Mouse (Mus musculus): ENCODE results near the gene Noto. TPM values are rescaled to one million over a fixed set of nuclear protein-coding genes. Genes with fewer than 3 reads are reported as not detected.

The Noto gene
- polyA plus RNA-seq, 1 experiment from 2014 or later, result not detected

DNA sequence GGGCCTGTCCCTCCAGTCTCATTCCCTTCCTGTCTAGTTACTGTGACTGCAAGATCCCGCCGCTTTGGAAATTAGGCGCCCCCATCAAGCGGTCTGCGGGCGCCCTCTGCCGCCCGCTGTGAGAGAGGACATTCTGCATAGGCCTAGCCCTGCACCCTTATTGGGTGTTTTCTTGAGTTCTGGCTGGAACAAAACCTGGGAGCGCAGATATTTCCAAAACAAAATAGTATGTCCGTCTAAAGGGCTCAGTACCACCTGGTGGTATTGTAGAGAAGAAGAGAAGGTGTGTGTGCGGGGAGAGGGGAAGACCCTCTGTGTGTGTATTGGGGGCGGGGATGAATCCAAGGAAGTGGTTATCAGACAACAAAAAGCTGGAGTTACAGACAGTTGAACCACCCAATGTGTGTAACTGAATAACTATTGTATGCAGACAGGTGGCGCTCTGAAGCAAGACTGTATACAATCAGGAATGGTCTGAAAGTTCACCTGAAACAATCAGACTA lies 12.9 kb upstream of the Noto start:
- H3K4me3 ChIP-seq (ENCODE audit: low read depth, low read length), result no peak overlapping the region
- peaks cover 6% of the 10 kb centered on the region; the same call in 1 of the 2 replicates for H3K4me1 ChIP-seq (ENCODE audit: control insufficient read depth, insufficient read depth, low read length)
- no peak overlapping the region for H3K27ac ChIP-seq (ENCODE audit: low read length)
- 10% methylated on average over 13 of the region's 13 CpGs for WGBS
- no peak overlapping the region for H3K9ac ChIP-seq (ENCODE audit: low read depth, low read length)
- peaks cover 18% of the 10 kb centered on the region for H3K27me3 ChIP-seq (ENCODE audit: control insufficient read depth, insufficient read depth, low read depth, low read length)
- H3K9me3 ChIP-seq (replicated peaks; ENCODE audit: control insufficient read depth, low read length, poor library complexity, severe bottlenecking), result no peaks in the 10 kb centered on the region
- peak; percentile 82 for ATAC-seq
- no peaks in the 10 kb centered on the region for H3K36me3 ChIP-seq (ENCODE audit: control insufficient read depth, insufficient read depth, low read length)
- H3K4me2 ChIP-seq (ENCODE audit: low read length), result 0 out of 2 replicates have a peak overlapping the region, but pooled peaks have one; percentile 5

DNA sequence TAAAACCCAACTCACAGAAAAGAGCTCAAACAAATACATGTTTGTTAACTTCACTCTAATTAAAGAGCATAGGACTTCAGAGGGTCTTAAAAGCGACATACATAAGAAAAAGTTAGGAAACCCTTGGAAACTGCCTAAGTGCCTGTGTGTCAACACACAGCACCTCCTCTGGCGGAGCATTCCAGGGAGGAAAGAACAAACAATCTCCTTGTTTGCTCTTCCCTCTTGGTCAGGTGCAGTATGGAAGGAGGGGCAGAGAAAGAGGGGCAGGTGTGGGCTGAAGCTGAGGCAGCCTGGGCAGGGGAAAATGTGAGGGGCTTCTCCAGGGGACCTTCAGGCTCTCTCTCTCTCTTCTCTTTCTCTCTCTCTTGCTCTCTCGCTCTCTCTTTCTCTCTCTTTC lies 7.9 kb upstream of the Noto start:
- no peaks in the 10 kb centered on the region for H3K4me1 ChIP-seq (ENCODE audit: control insufficient read depth, insufficient read depth, low read length)
- H3K9me3 ChIP-seq (replicated peaks; ENCODE audit: control insufficient read depth, low read length, poor library complexity, severe bottlenecking), result no peaks in the 10 kb centered on the region
- H3K9ac ChIP-seq (ENCODE audit: low read depth, low read length), result no peak overlapping the region
- ATAC-seq, result no peak
- no peak overlapping the region for H3K27ac ChIP-seq (ENCODE audit: low read length)
- no peaks in the 10 kb centered on the region for H3K27me3 ChIP-seq (ENCODE audit: control insufficient read depth, insufficient read depth, low read depth, low read length)
- no peak overlapping the region for H3K4me3 ChIP-seq (ENCODE audit: low read depth, low read length)
- no peak overlapping the region for H3K4me2 ChIP-seq (ENCODE audit: low read length)
- H3K36me3 ChIP-seq (ENCODE audit: control insufficient read depth, insufficient read depth, low read length), result no peaks in the 10 kb centered on the region
- WGBS, result 65% methylated on average over 3 of the region's 3 CpGs

DNA sequence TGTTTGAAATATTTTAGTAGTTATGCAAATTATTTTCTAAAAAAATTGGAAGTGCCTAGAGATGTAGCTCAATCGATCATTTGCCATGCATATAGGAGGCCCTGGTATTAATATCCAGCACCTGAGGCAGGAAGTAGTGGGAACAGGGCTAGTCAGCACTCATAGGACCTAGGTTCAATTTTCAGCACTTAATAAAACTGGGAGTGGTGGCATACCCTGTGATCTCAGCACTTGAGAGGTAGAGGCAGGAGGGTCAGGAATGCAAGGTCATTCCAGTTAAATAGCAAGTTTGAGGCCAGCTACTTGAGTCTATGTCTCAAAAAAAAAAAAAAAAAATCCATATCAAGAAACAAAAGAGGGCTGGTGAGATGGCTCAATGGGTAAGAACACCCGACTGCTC lies 4.5 kb upstream of the Noto start:
- no peaks in the 10 kb centered on the region for H3K9me3 ChIP-seq (replicated peaks; ENCODE audit: control insufficient read depth, low read length, poor library complexity, severe bottlenecking)
- no peak for ATAC-seq
- H3K4me1 ChIP-seq (ENCODE audit: control insufficient read depth, insufficient read depth, low read length), result no peaks in the 10 kb centered on the region
- H3K27me3 ChIP-seq (ENCODE audit: control insufficient read depth, insufficient read depth, low read depth, low read length), result 0 out of 2 replicates have a peak, but pooled peaks cover 2% of the 10 kb centered on the region
- no peak overlapping the region for H3K4me2 ChIP-seq (ENCODE audit: low read length)
- 88% methylated on average over 2 of the region's 2 CpGs for WGBS
- no peak overlapping the region for H3K27ac ChIP-seq (ENCODE audit: low read length)
- no peaks in the 10 kb centered on the region for H3K36me3 ChIP-seq (ENCODE audit: control insufficient read depth, insufficient read depth, low read length)
- H3K4me3 ChIP-seq (ENCODE audit: low read depth, low read length), result no peak overlapping the region
- H3K9ac ChIP-seq (ENCODE audit: low read depth, low read length), result no peak overlapping the region

DNA sequence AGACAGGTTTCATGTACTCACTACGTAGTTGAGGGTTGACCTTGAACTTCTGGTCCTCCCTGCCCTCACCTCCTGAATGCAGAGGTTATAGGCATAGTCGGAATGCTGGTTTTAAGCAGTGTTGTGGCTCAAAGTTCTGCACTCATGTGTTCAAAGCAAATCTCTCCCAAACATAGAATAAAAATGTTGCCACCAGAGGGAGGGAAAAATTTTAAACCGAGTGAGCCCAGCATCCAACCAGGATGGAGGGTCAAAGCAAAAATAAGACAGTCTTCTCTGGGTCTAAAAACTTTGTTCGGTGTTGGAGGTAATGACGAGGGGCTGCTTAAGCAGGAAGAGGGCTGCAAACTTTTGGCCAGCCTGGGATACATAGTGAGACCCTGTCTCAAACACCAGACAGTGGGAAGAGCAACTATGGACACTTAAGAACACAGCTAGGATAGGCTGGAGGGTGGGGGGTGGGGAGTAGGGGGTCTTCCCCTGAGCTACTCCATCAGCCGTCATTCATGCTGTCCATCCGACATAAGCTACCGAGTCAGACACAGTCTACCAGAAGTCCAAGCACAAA lies 7.7 kb downstream of the Noto start:
- WGBS, result 50% methylated on average over 8 of the region's 8 CpGs
- H3K9me3 ChIP-seq (replicated peaks; ENCODE audit: control insufficient read depth, low read length, poor library complexity, severe bottlenecking), result no peaks in the 10 kb centered on the region
- H3K9ac ChIP-seq (ENCODE audit: low read depth, low read length), result peak overlapping the region; percentile 85
- H3K36me3 ChIP-seq (ENCODE audit: control insufficient read depth, insufficient read depth, low read length), result no peaks in the 10 kb centered on the region
- H3K27ac ChIP-seq (ENCODE audit: low read length), result no peak overlapping the region
- H3K4me1 ChIP-seq (ENCODE audit: control insufficient read depth, insufficient read depth, low read length), result peaks cover 10% of the 10 kb centered on the region
- H3K4me2 ChIP-seq (ENCODE audit: low read length), result peak overlapping the region; percentile 90
- no peaks in the 10 kb centered on the region for H3K27me3 ChIP-seq (ENCODE audit: control insufficient read depth, insufficient read depth, low read depth, low read length)
- H3K4me3 ChIP-seq (ENCODE audit: low read depth, low read length), result peak overlapping the region; percentile 86
- peak; percentile 75 for ATAC-seq

DNA sequence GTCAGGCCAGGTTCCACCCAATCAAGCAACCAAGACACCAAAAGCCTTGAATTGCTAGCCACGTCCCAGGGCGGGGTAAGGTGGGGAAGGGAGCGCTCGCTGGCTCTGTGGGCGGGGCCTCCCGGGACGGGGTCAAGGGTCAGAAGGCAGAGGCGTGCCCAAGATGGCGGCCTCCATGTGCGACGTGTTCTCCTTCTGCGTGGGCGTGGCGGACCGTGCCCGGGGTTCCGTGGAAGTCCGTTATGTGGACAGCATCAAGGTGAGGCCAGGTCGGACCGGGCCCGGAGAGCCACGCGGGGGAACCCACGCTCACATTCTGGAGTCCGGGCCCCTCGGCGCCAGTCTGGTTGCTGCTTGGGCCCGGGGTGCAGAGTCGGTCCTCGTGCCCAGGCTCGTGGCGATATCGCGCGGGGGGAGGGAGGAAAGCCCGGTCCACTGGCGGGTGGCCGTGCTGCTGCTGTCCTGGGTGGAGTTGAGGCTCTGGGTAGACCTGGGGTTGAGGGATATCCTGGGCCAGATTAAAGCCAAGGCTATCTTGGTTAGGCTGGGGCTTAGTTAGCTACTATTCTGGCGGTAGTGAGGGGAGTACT lies 8.3 kb downstream of the Noto start, which contains the start of gene Smyd5:
Gene Smyd5, plus strand, starts transcription at position 148 of the 590 bp plus-strand sequence.
- Histone ChIP-seq H3K4me2 (ENCODE audit: low read length) (peak within 1 kb of the TSS; percentile 90), H3K9me3 (replicated peaks; ENCODE audit: control insufficient read depth, low read length, poor library complexity, severe bottlenecking) (no peaks in the 10 kb centered on the region), H3K36me3 (ENCODE audit: control insufficient read depth, insufficient read depth, low read length) (no peaks in the 10 kb centered on the region), H3K27ac (ENCODE audit: low read length) (no peak within 1 kb of the TSS), H3K4me3 (ENCODE audit: low read depth, low read length) (peak within 1 kb of the TSS; percentile 86), H3K9ac (ENCODE audit: low read depth, low read length) (peak within 1 kb of the TSS; percentile 85), H3K4me1 (ENCODE audit: control insufficient read depth, insufficient read depth, low read length) (peaks cover 10% of the 10 kb centered on the region), H3K27me3 (ENCODE audit: control insufficient read depth, insufficient read depth, low read depth, low read length) (no peaks in the 10 kb centered on the region)
- ATAC-seq, result peak; percentile 75
- 1% methylated on average over 37 of the region's 39 CpGs for WGBS

DNA sequence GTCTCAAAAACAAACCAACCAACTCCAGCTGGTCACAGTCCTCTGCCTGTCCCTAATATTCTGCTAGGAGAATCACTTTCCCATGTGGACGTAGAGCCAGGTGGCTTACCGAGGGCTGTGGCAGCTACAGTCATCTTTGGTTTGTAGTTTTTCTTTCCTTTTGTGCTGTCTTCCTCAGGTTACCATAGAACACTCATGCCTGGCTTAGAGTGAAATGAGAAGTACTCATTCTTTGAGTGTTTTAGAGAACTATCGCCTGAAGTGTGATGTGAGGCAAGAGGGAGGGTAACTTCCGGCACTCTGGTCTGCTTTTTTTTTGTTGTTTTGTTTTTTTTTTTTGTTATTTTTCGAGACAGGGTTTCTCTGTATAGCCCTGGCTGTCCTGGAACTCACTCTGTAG lies 10.2 kb downstream of the Noto start:
- no peaks in the 10 kb centered on the region for H3K27me3 ChIP-seq (ENCODE audit: control insufficient read depth, insufficient read depth, low read depth, low read length)
- no peak for ATAC-seq
- peaks cover 3% of the 10 kb centered on the region; the same call in 1 of the 2 replicates for H3K36me3 ChIP-seq (ENCODE audit: control insufficient read depth, insufficient read depth, low read length)
- no peak overlapping the region for H3K27ac ChIP-seq (ENCODE audit: low read length)
- no peak overlapping the region for H3K9ac ChIP-seq (ENCODE audit: low read depth, low read length)
- H3K4me2 ChIP-seq (ENCODE audit: low read length), result no peak overlapping the region
- WGBS, result 84% methylated on average over 5 of the region's 5 CpGs
- peaks cover 10% of the 10 kb centered on the region for H3K4me1 ChIP-seq (ENCODE audit: control insufficient read depth, insufficient read depth, low read length)
- no peaks in the 10 kb centered on the region for H3K9me3 ChIP-seq (replicated peaks; ENCODE audit: control insufficient read depth, low read length, poor library complexity, severe bottlenecking)
- H3K4me3 ChIP-seq (ENCODE audit: low read depth, low read length), result no peak overlapping the region

DNA sequence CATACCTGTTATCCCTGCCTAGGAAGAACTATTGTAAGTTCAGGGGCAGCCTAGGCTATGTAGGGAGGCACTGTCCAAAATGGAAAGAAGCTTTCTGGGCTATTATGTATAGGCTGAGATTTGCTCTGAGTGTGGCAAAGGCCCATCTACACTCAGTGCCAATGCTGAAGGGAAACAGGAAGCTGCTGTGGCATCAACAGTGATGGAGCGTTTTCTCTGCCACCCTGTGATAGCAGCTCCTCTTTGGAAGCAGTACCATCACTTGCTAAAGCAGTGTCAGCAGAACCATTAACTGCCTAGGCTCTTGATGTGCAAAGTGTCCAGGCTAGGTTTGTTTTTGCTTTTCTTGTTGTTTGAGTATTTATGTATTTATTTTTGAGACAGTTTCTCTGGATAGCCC lies 12.5 kb downstream of the Noto start:
- Histone ChIP-seq H3K9me3 (replicated peaks; ENCODE audit: control insufficient read depth, low read length, poor library complexity, severe bottlenecking) (no peaks in the 10 kb centered on the region), H3K27ac (ENCODE audit: low read length) (no peak overlapping the region), H3K36me3 (ENCODE audit: control insufficient read depth, insufficient read depth, low read length) (peaks cover 3% of the 10 kb centered on the region; the same call in 1 of the 2 replicates), H3K27me3 (ENCODE audit: control insufficient read depth, insufficient read depth, low read depth, low read length) (no peaks in the 10 kb centered on the region), H3K9ac (ENCODE audit: low read depth, low read length) (no peak overlapping the region), H3K4me2 (ENCODE audit: low read length) (no peak overlapping the region), H3K4me3 (ENCODE audit: low read depth, low read length) (no peak overlapping the region), H3K4me1 (ENCODE audit: control insufficient read depth, insufficient read depth, low read length) (peaks cover 10% of the 10 kb centered on the region)
- no peak for ATAC-seq
- WGBS, result 95% methylated on average over 1 of the region's 1 CpGs

DNA sequence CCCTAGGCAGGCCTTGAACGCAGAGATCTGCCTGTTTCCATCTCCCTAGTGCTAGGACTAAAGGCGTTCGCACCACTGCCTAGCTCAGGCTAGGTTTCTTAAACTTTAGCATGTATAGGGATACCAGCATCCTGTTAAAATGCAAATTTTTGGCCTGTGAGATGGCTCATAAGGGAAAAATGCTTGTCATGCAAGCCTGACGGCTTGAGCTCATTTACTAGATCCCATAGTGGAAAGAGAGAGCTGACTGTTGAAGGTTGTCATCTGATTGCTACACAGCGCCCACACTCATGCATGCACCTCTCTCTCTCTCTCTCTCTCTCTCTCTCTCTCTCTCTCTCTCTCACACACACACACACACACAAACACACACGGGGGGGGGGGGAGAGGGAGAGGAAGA lies 12.9 kb downstream of the Noto start:
- Histone ChIP-seq H3K9ac (ENCODE audit: low read depth, low read length) (no peak overlapping the region), H3K4me2 (ENCODE audit: low read length) (no peak overlapping the region), H3K9me3 (replicated peaks; ENCODE audit: control insufficient read depth, low read length, poor library complexity, severe bottlenecking) (no peaks in the 10 kb centered on the region), H3K36me3 (ENCODE audit: control insufficient read depth, insufficient read depth, low read length) (peaks cover 3% of the 10 kb centered on the region; the same call in 1 of the 2 replicates), H3K4me3 (ENCODE audit: low read depth, low read length) (no peak overlapping the region), H3K27ac (ENCODE audit: low read length) (no peak overlapping the region), H3K27me3 (ENCODE audit: control insufficient read depth, insufficient read depth, low read depth, low read length) (no peaks in the 10 kb centered on the region), H3K4me1 (ENCODE audit: control insufficient read depth, insufficient read depth, low read length) (peaks cover 10% of the 10 kb centered on the region)
- no peak for ATAC-seq
- 91% methylated on average over 5 of the region's 6 CpGs for WGBS

DNA sequence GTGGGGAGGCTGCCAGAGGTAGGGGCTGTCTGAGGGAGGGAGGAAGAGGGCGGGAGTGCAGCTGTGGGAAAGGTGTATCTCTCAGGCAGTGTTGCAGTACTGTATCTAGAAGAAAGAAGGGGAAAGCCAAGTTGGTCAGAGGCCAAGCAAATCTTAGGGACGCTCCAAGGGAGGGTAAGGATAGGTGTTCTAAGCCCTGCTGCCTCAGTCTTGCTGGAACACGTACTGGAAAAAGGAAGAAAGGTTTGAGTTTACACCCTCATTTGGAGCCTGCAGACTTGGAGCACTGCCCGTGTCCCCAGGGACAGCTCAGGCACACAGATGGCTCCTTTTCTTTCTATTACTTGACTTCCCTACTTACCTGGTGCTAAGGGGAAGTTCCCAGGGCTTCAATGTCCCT lies 17.5 kb downstream of the Noto start:
- no peak for ATAC-seq
- H3K4me3 ChIP-seq (ENCODE audit: low read depth, low read length), result no peak overlapping the region
- no peaks in the 10 kb centered on the region for H3K9me3 ChIP-seq (replicated peaks; ENCODE audit: control insufficient read depth, low read length, poor library complexity, severe bottlenecking)
- no peak overlapping the region for H3K9ac ChIP-seq (ENCODE audit: low read depth, low read length)
- H3K4me2 ChIP-seq (ENCODE audit: low read length), result no peak overlapping the region
- H3K4me1 ChIP-seq (ENCODE audit: control insufficient read depth, insufficient read depth, low read length), result no peaks in the 10 kb centered on the region
- H3K27ac ChIP-seq (ENCODE audit: low read length), result no peak overlapping the region
- H3K27me3 ChIP-seq (ENCODE audit: control insufficient read depth, insufficient read depth, low read depth, low read length), result no peaks in the 10 kb centered on the region
- peaks cover 15% of the 10 kb centered on the region for H3K36me3 ChIP-seq (ENCODE audit: control insufficient read depth, insufficient read depth, low read length)
- WGBS, result 86% methylated on average over 4 of the region's 4 CpGs

Data from midbrain, embryonic 16.5 days (tissue).